Comparison of ENCODE assay signal across 11 mouse cellular contexts in the genomic region with DNA sequence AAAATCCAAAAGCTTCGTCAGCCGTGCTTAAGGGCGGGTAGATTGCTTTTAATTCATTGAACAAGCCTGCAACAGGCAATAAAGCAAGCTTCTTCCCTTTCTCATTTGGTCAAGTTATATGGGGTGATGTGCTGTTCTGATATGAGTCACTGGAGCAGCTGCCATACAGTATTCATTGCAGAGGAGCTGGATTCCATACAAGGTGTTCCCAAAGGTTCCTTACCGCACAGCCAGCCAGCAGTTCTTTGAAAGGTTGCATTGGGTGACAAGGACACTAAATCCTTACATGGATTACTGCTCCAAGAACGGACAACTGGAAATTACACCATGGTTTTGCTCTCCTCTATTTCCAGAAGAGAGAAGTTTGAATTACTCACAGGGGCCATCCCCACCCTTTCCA.
"Had no signal": no experiment of that assay in that cellular context is flagged by ENCODE, and none has a peak within 500 bp of the region (broad histone marks: within the 10 kb centered on the region; RNA-seq: fewer than 3 reads in every experiment).

No protein-coding gene starts in this region.

- H3K9ac ChIP-seq: kidney, embryonic 15.5 days; limb, embryonic 13.5 days; liver, embryonic 12.5 days; midbrain, embryonic 12.5 days; stomach, embryonic 15.5 days had no signal

- H3K4me2 ChIP-seq: kidney, embryonic 15.5 days; limb, embryonic 13.5 days; liver, embryonic 12.5 days; midbrain, embryonic 12.5 days; stomach, embryonic 15.5 days had no signal

- H3K9me3 ChIP-seq: kidney, embryonic 15.5 days; limb, embryonic 13.5 days; liver, embryonic 12.5 days; midbrain, embryonic 12.5 days; stomach, embryonic 15.5 days had no signal

- DNase-seq: kidney, adult 2 months; kidney, postnatal 14 days; thymus, adult 2 months; thymus, postnatal 25 days had no signal

- H3K36me3 ChIP-seq: kidney, embryonic 15.5 days; limb, embryonic 13.5 days; liver, embryonic 12.5 days; midbrain, embryonic 12.5 days; stomach, embryonic 15.5 days had no signal

- H3K4me3 ChIP-seq: kidney, embryonic 15.5 days; left cerebral cortex, adult 2 months; limb, embryonic 13.5 days; liver, embryonic 12.5 days; midbrain, embryonic 12.5 days; stomach, embryonic 15.5 days had no signal

- H3K27me3 ChIP-seq: limb, embryonic 13.5 days; liver, embryonic 12.5 days; midbrain, embryonic 12.5 days; stomach, embryonic 15.5 days had no signal

- ATAC-seq: liver, embryonic 12.5 days; midbrain, embryonic 16.5 days had no signal

- H3K27ac ChIP-seq: kidney, embryonic 15.5 days; left cerebral cortex, adult 2 months; limb, embryonic 13.5 days; liver, embryonic 12.5 days; midbrain, embryonic 12.5 days; stomach, embryonic 15.5 days had no signal

- H3K4me1 ChIP-seq: kidney, embryonic 15.5 days; limb, embryonic 13.5 days; liver, embryonic 12.5 days; midbrain, embryonic 12.5 days; stomach, embryonic 15.5 days had no signal
